Mouse (Mus musculus) stomach, postnatal 0 days (tissue): ENCODE data around the gene H2-DMa.
A peak's percentile ranks its signal among the peaks of the same experiment; 100 is the strongest.

Experiments used
- CTCF ChIP-seq: IDR thresholded peaks from 2 replicates; pipeline ENCODE4 v1.5.1; 2016; ENCODE audit warnings: antibody characterized with exemption, low read depth, mild to moderate bottlenecking, moderate library complexity
- EP300 ChIP-seq: optimal IDR thresholded peaks from 2 replicates; pipeline ENCODE3; 2016; ENCODE audit warnings: antibody characterized with exemption

- TF ChIP-seq EP300 (no peak), CTCF (peak; percentile 67)
Observed at GRCm38 (mm10) chr17:34133289-34133688, 13.9 kb downstream of the H2-DMa start.
